In genomic region chr6:95676439-95676838, GRCm38 (mm10) we compare ENCODE assay signal across 19 mouse cellular contexts.
"Had no signal": no experiment of that assay in that cellular context is flagged by ENCODE, and none has a peak within 500 bp of the region (broad histone marks: within the 10 kb centered on the region; RNA-seq: fewer than 3 reads in every experiment).

No protein-coding gene starts in this region.

- H3K9me3 ChIP-seq: midbrain, embryonic 10.5 days; midbrain, embryonic 12.5 days; neural tube, embryonic 15.5 days; stomach, embryonic 15.5 days had no signal

- H3K27ac ChIP-seq: midbrain, embryonic 10.5 days; midbrain, embryonic 12.5 days; neural tube, embryonic 13.5 days; neural tube, embryonic 15.5 days had no signal

- DNase-seq: lung, adult 18-20 months; lung, embryonic 14.5 days; lung, postnatal 10 days; lung, postnatal 4 days; midbrain, embryonic 14.5 days; retina, postnatal 1 day; right cerebral cortex, adult 18-20 months; right cerebral cortex, postnatal 25 days; right cerebral cortex, postnatal 4 days; thymus, adult 2 months; thymus, postnatal 25 days; thymus, postnatal 4 days had no signal

- H3K4me1 ChIP-seq: neural tube, embryonic 15.5 days had no signal

- H3K4me3 ChIP-seq: midbrain, embryonic 10.5 days; midbrain, embryonic 12.5 days; myocyte; neural tube, embryonic 13.5 days; neural tube, embryonic 15.5 days; stomach, embryonic 15.5 days had no signal

- H3K27me3 ChIP-seq: neural tube, embryonic 13.5 days; neural tube, embryonic 15.5 days; stomach, embryonic 15.5 days had no signal

- H3K36me3 ChIP-seq: midbrain, embryonic 12.5 days; neural tube, embryonic 13.5 days; neural tube, embryonic 15.5 days; stomach, embryonic 15.5 days had no signal

- H3K9ac ChIP-seq: lung, embryonic 14.5 days; midbrain, embryonic 12.5 days; neural tube, embryonic 13.5 days; neural tube, embryonic 15.5 days; stomach, embryonic 15.5 days had no signal

- H3K4me2 ChIP-seq: lung, embryonic 14.5 days; midbrain, embryonic 12.5 days; neural tube, embryonic 13.5 days; neural tube, embryonic 15.5 days; stomach, embryonic 15.5 days had no signal

- ATAC-seq: midbrain, embryonic 16.5 days had no signal
